Mouse (Mus musculus): ENCODE measurements around the gene Cpsf6. TPM values are rescaled to one million over a fixed set of nuclear protein-coding genes. Genes with fewer than 3 reads are reported as not detected.

The Cpsf6 gene
- polyA plus RNA-seq, 1 experiment from 2014 or later = 213 TPM

DNA sequence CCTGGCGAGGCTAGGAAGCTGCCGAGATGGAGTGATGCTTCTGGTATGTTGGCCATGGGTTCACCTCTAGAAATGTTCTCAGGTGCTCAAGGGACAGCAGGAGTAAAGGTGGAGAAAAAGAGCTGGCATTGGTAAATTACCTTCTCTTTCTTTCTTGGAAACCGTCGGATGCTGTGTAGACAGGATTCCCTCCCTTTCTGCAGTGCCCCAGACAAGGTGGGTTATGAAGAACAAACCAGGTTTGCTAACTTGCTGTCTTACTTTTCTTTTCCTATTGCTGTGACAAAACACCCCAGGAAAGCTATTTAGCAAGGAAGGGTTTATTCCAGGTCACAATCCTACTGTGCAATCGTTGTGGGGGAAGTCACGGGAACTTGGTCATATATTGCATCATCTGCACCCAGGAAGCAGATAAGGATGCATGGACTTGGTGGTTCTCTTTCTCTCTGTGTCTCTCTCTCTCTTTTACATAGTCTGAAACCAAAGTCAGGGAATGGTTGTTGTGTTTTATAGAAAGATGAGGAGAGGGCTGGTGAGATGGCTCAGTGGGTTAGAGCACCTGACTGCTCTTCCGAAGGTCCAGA is 32.8 kb upstream of the Cpsf6 start:
- Histone ChIP-seq H3K36me3 (no peaks in the 10 kb centered on the region), H3K4me3 (no peak overlapping the region), H3K9ac (no peak overlapping the region), H3K4me2 (replicated peaks) (no peak overlapping the region), H3K9me3 (no peaks in the 10 kb centered on the region), H3K27ac (no peak overlapping the region), H3K4me1 (peaks cover 8% of the 10 kb centered on the region; the same call in 1 of the 2 replicates), H3K27me3 (0 out of 2 replicates have a peak, but pooled peaks cover 4% of the 10 kb centered on the region)
- no peak for ATAC-seq (ENCODE audit: insufficient number of reproducible peaks, insufficient read depth, low FRiP score, low TSS enrichment)
- 77% methylated on average over 7 of the region's 7 CpGs for WGBS

DNA sequence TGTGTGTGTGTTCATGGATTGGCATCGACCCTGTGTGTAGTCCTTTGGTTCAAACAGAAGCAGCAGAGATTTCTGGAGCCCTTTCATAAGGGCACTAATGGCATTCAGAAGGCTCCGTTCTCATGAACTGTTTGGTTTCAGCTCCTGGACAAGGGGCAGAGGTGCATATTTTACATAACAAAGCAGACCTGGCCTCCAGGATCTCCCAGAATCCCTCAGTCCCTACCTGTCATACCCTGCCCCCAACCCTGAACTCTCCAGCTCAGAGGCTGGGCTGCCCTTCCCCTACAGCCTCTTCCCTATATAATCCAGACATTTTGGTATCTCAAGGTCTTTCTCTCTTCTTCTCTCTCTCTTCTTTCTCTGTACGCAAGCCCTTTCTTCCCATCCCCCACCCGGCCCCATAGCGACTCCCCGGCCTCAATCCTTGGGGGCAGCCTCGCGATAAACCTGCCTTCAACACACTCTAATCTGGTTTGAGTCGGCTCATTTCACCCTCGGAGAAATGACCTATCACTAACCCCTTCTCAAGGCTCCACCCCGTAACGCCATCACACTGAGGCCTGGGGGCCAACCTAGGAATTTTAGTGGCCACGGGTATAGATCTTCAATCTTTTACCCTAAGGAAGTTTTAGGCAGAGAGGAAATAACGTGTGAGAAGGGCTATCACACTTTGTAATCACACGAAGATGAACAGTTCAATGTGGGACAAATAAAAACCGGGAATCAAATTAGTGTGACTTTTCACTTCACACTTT is 32.1 kb upstream of the Cpsf6 start:
- Histone ChIP-seq H3K9me3 (no peaks in the 10 kb centered on the region), H3K4me1 (peaks cover 4% of the 10 kb centered on the region; the same call in 1 of the 2 replicates), H3K27me3 (0 out of 2 replicates have a peak, but pooled peaks cover 4% of the 10 kb centered on the region), H3K36me3 (no peaks in the 10 kb centered on the region), H3K9ac (no peak overlapping the region), H3K4me3 (no peak overlapping the region), H3K4me2 (replicated peaks) (no peak overlapping the region), H3K27ac (no peak overlapping the region)
- 37% methylated on average over 16 of the region's 16 CpGs for WGBS
- no peak for ATAC-seq (ENCODE audit: insufficient number of reproducible peaks, insufficient read depth, low FRiP score, low TSS enrichment)

DNA sequence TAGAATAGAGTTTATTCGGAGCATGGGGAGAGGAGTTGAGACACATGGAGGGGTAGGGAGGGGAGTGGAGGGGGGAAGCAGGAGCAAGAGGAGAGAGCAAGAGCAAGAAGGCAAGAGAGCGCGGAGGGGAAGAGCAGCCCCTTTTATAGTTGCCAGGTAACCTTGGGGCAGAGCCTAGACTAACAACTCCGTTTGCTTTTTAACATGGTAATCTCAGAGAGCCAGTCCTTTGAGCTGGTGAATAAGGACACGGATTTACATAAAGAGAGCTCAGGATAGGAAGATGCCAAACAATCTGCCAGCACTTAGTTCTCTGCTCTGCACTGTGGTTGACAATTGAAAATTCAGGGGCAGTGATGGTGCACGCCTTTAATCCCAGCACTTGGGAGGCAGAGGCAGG is 31.3 kb upstream of the Cpsf6 start:
- ATAC-seq (ENCODE audit: insufficient number of reproducible peaks, insufficient read depth, low FRiP score, low TSS enrichment) = no peak
- 0 out of 2 replicates have a peak, but pooled peaks cover 4% of the 10 kb centered on the region for H3K27me3 ChIP-seq
- H3K4me3 ChIP-seq = no peak overlapping the region
- no peaks in the 10 kb centered on the region for H3K36me3 ChIP-seq
- H3K27ac ChIP-seq = no peak overlapping the region
- H3K4me1 ChIP-seq = peaks cover 4% of the 10 kb centered on the region; the same call in 1 of the 2 replicates
- no peak overlapping the region for H3K9ac ChIP-seq
- H3K9me3 ChIP-seq = no peaks in the 10 kb centered on the region
- H3K4me2 ChIP-seq (replicated peaks) = no peak overlapping the region
- WGBS = 70% methylated on average over 6 of the region's 6 CpGs

DNA sequence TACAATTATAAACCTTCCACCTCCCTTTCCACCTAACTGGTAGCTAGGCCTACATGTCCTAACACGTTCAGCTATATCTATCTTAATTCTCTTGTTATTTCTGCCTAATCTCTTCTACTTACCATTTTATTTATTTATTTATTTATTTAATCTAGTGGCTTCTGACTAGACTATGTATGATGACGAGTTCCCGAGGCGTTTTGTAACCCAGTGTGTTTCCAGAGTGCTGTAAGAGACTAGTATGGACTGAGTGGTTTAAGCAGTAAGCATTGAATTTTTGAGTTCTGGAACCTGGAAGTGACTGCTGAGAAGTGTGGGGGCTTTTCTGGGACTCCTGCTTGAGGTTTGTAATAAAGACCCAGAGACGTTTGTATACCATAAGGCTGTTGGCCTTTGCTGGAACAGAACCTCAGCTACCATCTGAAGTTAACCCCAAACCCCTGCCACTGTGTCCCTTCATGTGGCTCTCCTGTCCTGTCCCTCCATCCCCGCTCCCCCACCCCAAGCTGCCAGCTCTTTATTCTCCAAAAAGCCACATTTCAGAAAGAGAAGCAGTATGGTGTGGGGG is 30.8 kb upstream of the Cpsf6 start:
- Histone ChIP-seq H3K9ac (no peak overlapping the region), H3K27ac (no peak overlapping the region), H3K36me3 (no peaks in the 10 kb centered on the region), H3K4me2 (replicated peaks) (no peak overlapping the region), H3K4me1 (peaks cover 4% of the 10 kb centered on the region; the same call in 1 of the 2 replicates), H3K4me3 (no peak overlapping the region), H3K27me3 (0 out of 2 replicates have a peak, but pooled peaks cover 4% of the 10 kb centered on the region), H3K9me3 (no peaks in the 10 kb centered on the region)
- 79% methylated on average over 6 of the region's 6 CpGs for WGBS
- ATAC-seq (ENCODE audit: insufficient number of reproducible peaks, insufficient read depth, low FRiP score, low TSS enrichment) = no peak

DNA sequence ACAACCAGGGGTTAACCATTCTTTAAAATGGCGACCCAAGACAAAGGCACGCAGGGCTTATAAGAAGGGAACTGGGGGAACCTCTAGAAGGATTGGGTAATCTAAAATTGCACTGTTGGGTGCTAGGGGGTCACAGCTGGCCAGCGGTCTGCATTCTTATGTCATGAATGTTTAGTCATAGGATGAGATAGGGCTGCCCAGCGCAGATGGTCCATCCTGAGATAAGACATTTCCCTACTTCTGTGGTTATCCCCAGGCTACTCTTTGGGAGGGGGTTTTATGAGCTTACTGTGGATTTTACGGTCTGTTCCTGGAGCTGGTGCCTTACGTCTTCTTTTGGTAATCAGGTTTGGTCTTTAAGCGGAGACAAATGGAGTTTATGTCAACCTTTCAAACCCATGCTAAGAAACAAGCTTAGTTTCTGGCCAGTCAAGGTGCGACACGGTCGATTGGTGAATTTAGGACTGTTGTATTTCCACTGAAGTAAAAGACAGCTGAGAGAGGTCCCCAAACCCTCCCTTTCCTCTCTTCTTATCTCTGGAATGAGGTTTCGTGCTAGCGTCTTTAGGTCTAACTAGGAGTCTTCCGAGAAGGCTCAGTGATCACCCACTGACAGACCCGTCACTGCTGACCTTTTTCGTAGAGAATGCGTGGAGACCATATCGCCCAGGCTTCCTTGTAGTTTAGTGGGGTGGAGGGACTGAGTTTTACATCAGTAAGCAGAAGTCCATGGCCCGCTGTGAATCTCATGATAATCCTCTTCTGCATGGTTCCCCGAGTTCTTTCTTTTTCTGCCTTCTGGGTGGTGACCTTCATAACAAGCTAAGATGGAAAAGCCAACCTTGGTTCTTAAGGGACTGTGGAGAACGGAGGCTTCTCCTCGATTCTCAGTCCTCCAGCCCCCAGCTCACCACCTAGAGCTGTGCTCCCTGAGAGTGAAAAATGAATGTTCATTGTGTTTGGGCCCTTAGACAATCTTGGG is 29.8 kb upstream of the Cpsf6 start:
- Histone ChIP-seq H3K9ac (no peak overlapping the region), H3K4me3 (no peak overlapping the region), H3K36me3 (no peaks in the 10 kb centered on the region), H3K27ac (no peak overlapping the region), H3K4me1 (peaks cover 4% of the 10 kb centered on the region; the same call in 1 of the 2 replicates), H3K9me3 (no peaks in the 10 kb centered on the region), H3K27me3 (0 out of 2 replicates have a peak, but pooled peaks cover 4% of the 10 kb centered on the region), H3K4me2 (replicated peaks) (no peak overlapping the region)
- WGBS = 86% methylated on average over 21 of the region's 21 CpGs
- no peak for ATAC-seq (ENCODE audit: insufficient number of reproducible peaks, insufficient read depth, low FRiP score, low TSS enrichment)

DNA sequence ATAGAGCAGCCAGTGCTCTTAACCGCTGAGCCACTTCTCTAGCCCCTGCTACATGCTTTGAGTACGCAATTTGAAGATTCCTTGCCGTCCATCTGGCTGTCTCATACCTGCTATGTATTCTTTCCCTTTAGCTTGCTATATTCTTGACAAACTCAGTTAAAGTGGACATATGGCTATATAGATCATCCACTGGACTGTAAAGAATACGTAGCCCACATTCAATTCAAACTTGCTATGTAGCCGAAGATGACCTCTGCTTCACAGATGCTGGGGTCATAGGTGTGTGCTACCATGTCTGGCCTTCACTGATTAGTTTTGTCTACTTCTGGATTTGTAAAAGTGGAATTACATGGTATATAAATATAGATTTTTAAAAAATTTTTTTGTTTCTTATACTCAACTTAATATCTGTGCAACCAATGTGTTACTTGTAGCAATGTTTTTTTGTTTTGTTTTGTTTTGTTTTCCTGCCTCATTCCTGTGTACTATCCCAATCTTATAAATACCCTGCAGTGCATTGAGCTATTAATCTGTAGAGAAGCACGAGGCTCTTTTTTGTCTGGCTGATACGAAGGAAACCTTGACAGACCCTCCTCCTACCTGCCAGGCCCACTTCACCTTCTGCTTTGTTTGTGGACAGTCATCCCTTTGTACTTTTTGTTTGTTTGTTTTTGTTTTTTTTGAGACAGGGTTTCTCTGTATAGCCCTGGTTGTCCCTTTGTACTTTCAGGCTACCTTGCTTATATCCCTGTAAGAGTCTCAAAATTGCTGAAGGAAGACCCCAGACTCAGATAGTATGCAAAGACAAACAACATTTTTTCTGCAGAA is 28.9 kb upstream of the Cpsf6 start:
- Histone ChIP-seq H3K27me3 (0 out of 2 replicates have a peak, but pooled peaks cover 4% of the 10 kb centered on the region), H3K4me3 (no peak overlapping the region), H3K27ac (no peak overlapping the region), H3K4me1 (peaks cover 4% of the 10 kb centered on the region; the same call in 1 of the 2 replicates), H3K4me2 (replicated peaks) (no peak overlapping the region), H3K9ac (no peak overlapping the region), H3K9me3 (no peaks in the 10 kb centered on the region), H3K36me3 (no peaks in the 10 kb centered on the region)
- WGBS = 82% methylated on average over 7 of the region's 7 CpGs
- ATAC-seq (ENCODE audit: insufficient number of reproducible peaks, insufficient read depth, low FRiP score, low TSS enrichment) = no peak

DNA sequence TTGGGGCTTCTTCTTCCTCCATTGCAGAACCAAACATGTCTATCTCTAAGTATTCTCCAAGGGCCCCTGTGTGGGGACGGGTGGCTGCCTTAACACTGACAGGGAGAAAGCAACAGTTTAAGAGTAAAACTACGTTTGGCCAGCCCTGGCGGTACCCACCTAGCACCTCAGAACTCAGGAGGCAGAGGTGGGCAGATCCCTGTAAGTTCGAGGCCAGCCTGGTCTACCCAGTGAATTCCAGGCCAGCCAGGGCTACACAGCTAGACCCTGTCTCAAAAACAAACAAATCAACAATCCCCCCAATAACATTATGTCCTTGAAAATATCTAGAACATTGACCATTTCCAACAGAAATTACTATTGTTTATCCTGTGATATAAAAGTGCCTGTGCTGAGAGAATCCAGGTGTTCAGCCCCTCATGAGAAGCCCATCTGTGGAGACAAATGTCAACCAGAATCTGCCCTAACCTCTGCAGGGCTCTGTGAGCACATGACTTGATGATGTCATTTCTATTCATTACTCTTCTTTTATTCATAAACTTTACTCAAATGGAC is 28.0 kb upstream of the Cpsf6 start:
- WGBS = 75% methylated on average over 4 of the region's 4 CpGs
- H3K27ac ChIP-seq = no peak overlapping the region
- peaks cover 4% of the 10 kb centered on the region; the same call in 1 of the 2 replicates for H3K4me1 ChIP-seq
- ATAC-seq (ENCODE audit: insufficient number of reproducible peaks, insufficient read depth, low FRiP score, low TSS enrichment) = no peak
- H3K4me2 ChIP-seq (replicated peaks) = no peak overlapping the region
- 0 out of 2 replicates have a peak, but pooled peaks cover 4% of the 10 kb centered on the region for H3K27me3 ChIP-seq
- no peaks in the 10 kb centered on the region for H3K36me3 ChIP-seq
- H3K9ac ChIP-seq = no peak overlapping the region
- no peaks in the 10 kb centered on the region for H3K9me3 ChIP-seq
- no peak overlapping the region for H3K4me3 ChIP-seq

DNA sequence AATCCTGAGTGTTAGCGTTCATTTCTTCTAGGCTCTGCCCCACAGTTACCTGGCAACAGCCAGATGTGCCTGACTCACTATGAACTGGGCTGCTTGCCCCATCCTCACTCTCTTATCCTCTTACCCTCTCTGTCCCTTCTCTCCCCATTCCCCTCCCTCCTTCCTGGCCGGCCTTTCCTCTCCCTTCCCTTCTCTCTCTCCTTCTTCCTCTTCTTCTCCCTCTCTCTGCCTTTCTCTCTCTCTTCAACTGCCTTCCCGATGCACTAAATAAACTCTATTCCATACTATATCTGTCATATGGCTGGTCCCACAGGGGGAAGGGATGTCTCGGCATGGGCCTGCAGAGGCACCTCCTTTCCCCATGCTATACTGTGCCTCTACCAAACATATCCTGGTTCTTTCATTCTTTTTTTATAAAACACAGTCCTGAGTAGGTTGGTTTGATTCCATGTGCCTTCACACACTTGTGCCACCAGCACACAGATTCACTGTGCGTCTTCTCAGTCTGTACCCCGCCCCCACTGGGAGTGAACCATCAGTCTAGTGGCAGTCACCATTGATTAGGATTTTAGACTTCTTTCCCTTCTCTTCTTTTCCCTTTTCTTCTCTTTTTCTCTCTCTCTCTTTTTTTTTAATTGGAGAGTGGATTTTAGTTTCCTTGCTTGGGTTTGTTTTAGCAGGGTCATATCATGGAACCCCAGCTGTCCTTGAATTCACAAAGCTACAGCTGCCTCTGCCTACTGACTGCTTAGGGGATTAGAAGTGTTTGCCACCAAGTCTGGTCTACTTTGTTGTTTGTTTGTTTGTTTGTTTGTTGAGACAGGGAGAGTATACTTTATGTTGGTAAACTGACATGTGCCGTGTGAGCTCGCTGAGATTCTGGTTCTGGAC is 27.3 kb upstream of the Cpsf6 start:
- WGBS = 89% methylated on average over 8 of the region's 8 CpGs
- Histone ChIP-seq H3K9ac (no peak overlapping the region), H3K36me3 (no peaks in the 10 kb centered on the region), H3K4me2 (replicated peaks) (no peak overlapping the region), H3K9me3 (no peaks in the 10 kb centered on the region), H3K27me3 (0 out of 2 replicates have a peak, but pooled peaks cover 4% of the 10 kb centered on the region), H3K4me1 (peaks cover 3% of the 10 kb centered on the region; the same call in 1 of the 2 replicates), H3K4me3 (no peak overlapping the region), H3K27ac (no peak overlapping the region)
- ATAC-seq (ENCODE audit: insufficient number of reproducible peaks, insufficient read depth, low FRiP score, low TSS enrichment) = no peak

DNA sequence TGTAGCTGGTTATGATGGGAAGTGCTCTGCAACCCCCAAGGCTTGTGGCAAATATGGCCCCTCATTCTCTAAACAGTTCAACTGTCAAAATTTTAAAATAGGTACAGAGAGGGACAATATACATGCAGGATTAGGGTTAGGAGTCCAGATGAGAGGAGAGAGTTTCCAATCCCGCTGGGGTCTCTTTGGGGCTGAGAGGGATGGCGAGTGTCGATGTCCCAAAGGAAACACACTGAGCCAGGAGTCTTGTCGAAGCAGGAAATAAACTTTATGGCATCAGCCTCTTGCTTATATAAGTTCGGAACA is 26.4 kb upstream of the Cpsf6 start:
- no peak overlapping the region for H3K4me3 ChIP-seq
- no peaks in the 10 kb centered on the region for H3K9me3 ChIP-seq
- ATAC-seq (ENCODE audit: insufficient number of reproducible peaks, insufficient read depth, low FRiP score, low TSS enrichment) = no peak
- WGBS = 82% methylated on average over 5 of the region's 5 CpGs
- no peak overlapping the region for H3K4me2 ChIP-seq (replicated peaks)
- H3K27ac ChIP-seq = no peak overlapping the region
- H3K27me3 ChIP-seq = no peaks in the 10 kb centered on the region
- H3K9ac ChIP-seq = no peak overlapping the region
- H3K36me3 ChIP-seq = no peaks in the 10 kb centered on the region
- H3K4me1 ChIP-seq = no peaks in the 10 kb centered on the region
